In genomic region chr12:26796367-26796766, GRCm38 (mm10) we compare ENCODE assay signal across 22 mouse cellular contexts.
DNase-seq lines count a peak whose midpoint lies in the region; ATAC-seq lines count a peak whose summit lies in the region.
"Had no signal": no experiment of that assay in that cellular context is flagged by ENCODE, and none has a peak within 500 bp of the region (broad histone marks: within the 10 kb centered on the region; RNA-seq: fewer than 3 reads in every experiment).

No protein-coding gene starts in this region.

- no peaks in the 10 kb centered on the region for H3K36me3 ChIP-seq in midbrain, embryonic 10.5 days
- no peaks in the 10 kb centered on the region for H3K36me3 ChIP-seq in midbrain, embryonic 15.5 days (replicated peaks)
- H3K36me3 ChIP-seq: heart, embryonic 13.5 days; limb, embryonic 13.5 days; liver, embryonic 13.5 days; neural tube, embryonic 15.5 days had no signal

- 45% methylated on average over 2 of the region's 2 CpGs for WGBS in midbrain, embryonic 10.5 days
- WGBS in midbrain, embryonic 15.5 days: 31% methylated on average over 2 of the region's 2 CpGs

- no peaks in the 10 kb centered on the region for H3K9me3 ChIP-seq in midbrain, embryonic 10.5 days (replicated peaks)
- no peaks in the 10 kb centered on the region for H3K9me3 ChIP-seq in midbrain, embryonic 15.5 days
- H3K9me3 ChIP-seq: heart, embryonic 13.5 days; limb, embryonic 13.5 days; liver, embryonic 13.5 days; neural tube, embryonic 15.5 days had no signal

- H3K27me3 ChIP-seq in midbrain, embryonic 10.5 days (ENCODE audit: low read depth, poor library complexity, severe bottlenecking): no peaks in the 10 kb centered on the region
- H3K27me3 ChIP-seq in midbrain, embryonic 15.5 days (replicated peaks): no peaks in the 10 kb centered on the region
- H3K27me3 ChIP-seq: heart, embryonic 13.5 days; limb, embryonic 13.5 days; liver, embryonic 13.5 days; neural tube, embryonic 15.5 days; Patski had no signal

- H3K9ac ChIP-seq in midbrain, embryonic 15.5 days: no peak overlapping the region
- H3K9ac ChIP-seq: heart, embryonic 13.5 days; limb, embryonic 13.5 days; liver, embryonic 13.5 days; neural tube, embryonic 15.5 days had no signal

- intact Hi-C loops in gastrocnemius, postnatal 14 days (cut with DNase I; ENCODE audit: low total_unique reads): no loop called here

- no peak overlapping the region for H3K4me2 ChIP-seq in midbrain, embryonic 15.5 days
- H3K4me2 ChIP-seq: heart, embryonic 13.5 days; limb, embryonic 13.5 days; liver, embryonic 13.5 days; neural tube, embryonic 15.5 days had no signal

- H3K27ac ChIP-seq in midbrain, embryonic 10.5 days (replicated peaks): peak overlapping the region; percentile 82
- H3K27ac ChIP-seq in midbrain, embryonic 15.5 days: no peak overlapping the region
- H3K27ac ChIP-seq: gastrocnemius, adult 2 months; heart, embryonic 13.5 days; limb, embryonic 13.5 days; liver, embryonic 13.5 days; neural tube, embryonic 15.5 days; stomach, postnatal 0 days had no signal

- H3K4me1 ChIP-seq in midbrain, embryonic 10.5 days: peaks cover 20% of the 10 kb centered on the region
- H3K4me1 ChIP-seq in midbrain, embryonic 15.5 days: no peaks in the 10 kb centered on the region
- H3K4me1 ChIP-seq: heart, embryonic 13.5 days; limb, embryonic 13.5 days; liver, embryonic 13.5 days; neural tube, embryonic 15.5 days had no signal

- DNase-seq in midbrain, embryonic 10.5 days (ENCODE audit: low spot score): peak; percentile 57
- DNase-seq in embryo, embryonic 10 days (ENCODE audit: low spot score): peak; percentile 75
- peak; percentile 37 for DNase-seq in embryo, embryonic 9.5 days (ENCODE audit: extremely low spot score)
- DNase-seq in retina, embryonic 14.5 days (ENCODE audit: low spot score): peak; percentile 63
- no peak for DNase-seq in B cell, adult 2 months
- no peak for DNase-seq in gastrocnemius, postnatal 14 days
- DNase-seq: adrenal gland, postnatal 10 days; cerebellum, postnatal 10 days; gastrocnemius, adult 2 months; kidney, adult 2 months; kidney, postnatal 10 days; liver, embryonic 13.5 days; right cerebral cortex, postnatal 4 days had no signal

- no peak for ATAC-seq in midbrain, embryonic 15.5 days (replicated peaks)
- ATAC-seq: activated CD4-positive, CD25-positive, alpha-beta regulatory T cell, adult 4 months; inflammation-experienced regulatory T-cells, adult 6 months; lung, postnatal 0 days; Patski had no signal

- H3K4me3 ChIP-seq in midbrain, embryonic 10.5 days: no peak overlapping the region
- H3K4me3 ChIP-seq in midbrain, embryonic 15.5 days: no peak overlapping the region
- H3K4me3 ChIP-seq: gastrocnemius, adult 2 months; heart, embryonic 13.5 days; limb, embryonic 13.5 days; liver, embryonic 13.5 days; neural tube, embryonic 15.5 days had no signal

Comparison
In these comparisons a context has a peak if more than half of its experiments do, and no peak if none do; other contexts are left out.
1. DNase-seq: peak in midbrain, embryonic 10.5 days (single experiment), embryo, embryonic 10 days (single experiment), embryo, embryonic 9.5 days (single experiment) and retina, embryonic 14.5 days (single experiment); none in B cell, adult 2 months (0 of 2) and gastrocnemius, postnatal 14 days (single experiment).